ENCODE assay signal across 10 mouse cellular contexts in the genomic region with DNA sequence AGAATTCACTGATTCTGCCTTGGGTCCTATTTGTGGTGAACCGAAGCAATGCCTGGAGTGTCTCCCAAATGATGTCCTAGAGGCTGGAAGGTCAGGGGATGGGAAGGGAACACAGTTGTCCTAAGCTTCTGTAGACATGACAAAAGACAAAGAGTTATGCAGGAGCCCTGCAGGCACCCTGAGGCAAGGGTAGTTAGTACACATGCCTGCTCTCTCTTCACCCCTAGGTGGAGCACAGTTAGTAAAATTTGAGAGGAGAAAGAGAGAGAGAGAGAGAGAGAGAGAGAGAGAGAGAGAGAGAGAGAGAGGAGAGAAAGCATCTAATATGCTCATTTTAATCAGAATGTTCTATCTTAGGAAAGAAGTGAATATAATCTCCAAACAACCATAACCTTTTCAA.
DNase-seq lines count a peak whose midpoint lies in the region; ATAC-seq lines count a peak whose summit lies in the region.
"Had no signal": no experiment of that assay in that cellular context is flagged by ENCODE, and none has a peak within 500 bp of the region (broad histone marks: within the 10 kb centered on the region; RNA-seq: fewer than 3 reads in every experiment).

No protein-coding gene starts in this region.

- no peak for DNase-seq in forebrain, embryonic 10.5 days (ENCODE audit: extremely low spot score, low spot score)
- peak; percentile 8 for DNase-seq in kidney, postnatal 14 days
- no peak for DNase-seq in kidney, adult 9 months
- peak; percentile 8 for DNase-seq in thymus, postnatal 0 days (ENCODE audit: low spot score)
- no peak for DNase-seq in thymus, adult 18-20 months
- DNase-seq in thymus, postnatal 4 days, result peak; percentile 15
- no peak for DNase-seq in urinary bladder, postnatal 25 days (ENCODE audit: low spot score)
- DNase-seq: adrenal gland, postnatal 10 days; gastrocnemius, postnatal 25 days had no signal

- no peaks in the 10 kb centered on the region for H3K9me3 ChIP-seq in forebrain, embryonic 15.5 days
- no peaks in the 10 kb centered on the region for H3K9me3 ChIP-seq in forebrain, embryonic 10.5 days

- no peak overlapping the region for H3K4me3 ChIP-seq in forebrain, embryonic 15.5 days
- no peak overlapping the region for H3K4me3 ChIP-seq in forebrain, embryonic 10.5 days

- 73% methylated on average over 1 of the region's 1 CpGs for WGBS in forebrain, embryonic 15.5 days
- WGBS in forebrain, embryonic 10.5 days, result 70% methylated on average over 1 of the region's 1 CpGs

- no peaks in the 10 kb centered on the region for H3K27me3 ChIP-seq in forebrain, embryonic 15.5 days
- no peaks in the 10 kb centered on the region for H3K27me3 ChIP-seq in forebrain, embryonic 10.5 days (ENCODE audit: poor library complexity, severe bottlenecking)

- H3K36me3 ChIP-seq in forebrain, embryonic 15.5 days, result no peaks in the 10 kb centered on the region
- no peaks in the 10 kb centered on the region for H3K36me3 ChIP-seq in forebrain, embryonic 10.5 days (replicated peaks)

- no peak overlapping the region for H3K27ac ChIP-seq in forebrain, embryonic 15.5 days (replicated peaks)
- H3K27ac ChIP-seq in forebrain, embryonic 10.5 days, result no peak overlapping the region

- no peak overlapping the region for H3K4me2 ChIP-seq in forebrain, embryonic 15.5 days (replicated peaks)

- H3K9ac ChIP-seq in forebrain, embryonic 15.5 days (replicated peaks), result no peak overlapping the region

- peaks cover 15% of the 10 kb centered on the region for H3K4me1 ChIP-seq in forebrain, embryonic 15.5 days
- peaks cover 19% of the 10 kb centered on the region for H3K4me1 ChIP-seq in forebrain, embryonic 10.5 days

- ATAC-seq in forebrain, embryonic 15.5 days (replicated peaks), result peak; percentile 27; the same call in 1 of the 2 replicates

Comparison
In these comparisons a context has a peak if more than half of its experiments do, and no peak if none do; other contexts are left out.
1. DNase-seq: peak in kidney, postnatal 14 days (single experiment), thymus, postnatal 0 days (single experiment) and thymus, postnatal 4 days (single experiment); none in forebrain, embryonic 10.5 days (single experiment), kidney, adult 9 months (single experiment), thymus, adult 18-20 months (0 of 2) and urinary bladder, postnatal 25 days (single experiment).